Mouse (Mus musculus) embryonic facial prominence, embryonic 11.5 days (tissue): Measurements from ENCODE around the gene Caskin2. TPM values are rescaled to one million over a fixed set of nuclear protein-coding genes. Genes with fewer than 3 reads are reported as not detected.

Experiments
- ATAC-seq: fragments of 200-750 bp; cut with Nextera tagmentation; replicated peaks from 2 replicates; pipeline ENCODE4 v1.8.0; 2017; ENCODE audit warnings: low read depth; ENCODE audit not compliant: insufficient number of reproducible peaks, low FRiP score, low TSS enrichment
- DNase-seq: peaks from one replicate; pipeline ENCODE4 v3.0.0-alpha.2; 2015; ENCODE audit warnings: low spot score
- H3K27ac ChIP-seq: fragments of 300-500 bp; sonication (generic); replicated peaks from 2 replicates; pipeline ENCODE4 v1.5.1; 2014; ENCODE audit warnings: mild to moderate bottlenecking, low read depth, low read length, control low read depth
- H3K27me3 ChIP-seq: fragments of 300-500 bp; sonication (generic); 2 replicates; pipeline ENCODE4 v1.6.1; 2014; ENCODE audit warnings: mild to moderate bottlenecking, low read length, moderate library complexity, mixed read lengths; ENCODE audit not compliant: control insufficient read depth, insufficient read depth
- H3K36me3 ChIP-seq: fragments of 300-500 bp; sonication (generic); replicated peaks from 2 replicates; pipeline ENCODE4 v1.6.1; 2014; ENCODE audit warnings: low read depth, mild to moderate bottlenecking, low read length, moderate library complexity, mixed read lengths; ENCODE audit not compliant: control insufficient read depth, insufficient read depth
- H3K4me1 ChIP-seq: fragments of 300-500 bp; sonication (generic); 2 replicates; pipeline ENCODE4 v1.6.1; 2014; ENCODE audit warnings: low read length, mixed read lengths; ENCODE audit not compliant: control insufficient read depth, insufficient read depth
- H3K4me2 ChIP-seq: fragments of 300-500 bp; sonication (generic); 2 replicates; pipeline ENCODE4 v1.6.1; 2014; ENCODE audit warnings: low read depth, mild to moderate bottlenecking, control low read depth, low read length, moderate library complexity
- H3K4me3 ChIP-seq: fragments of 300-500 bp; sonication (generic); 2 replicates; pipeline ENCODE4 v1.5.1; 2014; ENCODE audit warnings: low read depth, low read length, control low read depth
- H3K9ac ChIP-seq: fragments of 300-500 bp; sonication (generic); replicated peaks from 2 replicates; pipeline ENCODE4 v1.6.1; 2014; ENCODE audit warnings: mild to moderate bottlenecking, control low read depth, low read length
- H3K9me3 ChIP-seq: fragments of 300-500 bp; sonication (generic); replicated peaks from 2 replicates; pipeline ENCODE4 v1.6.1; 2016; ENCODE audit warnings: mild to moderate bottlenecking, low read length, inconsistent platforms, mixed read lengths; ENCODE audit not compliant: control insufficient read depth
- WGBS: fragments of 180-500 bp; shearing (Covaris S2); extraction: QIAGEN DNeasy Blood & Tissue Kit; methylation state at CpG from one replicate; pipeline ENCODE4 v1.1.7; 2014; 5-methylcytosine and 5-hydroxymethylcytosine counted together
- polyA plus RNA-seq: library from polyadenylated mRNA; unstranded; fragments of >200 nt; fragmentation: Nextera tagmentation; extraction: Ambion mirVana; gene quantifications from 2 replicates; pipeline ENCODE4 v1.2.1, GENCODE M21; 2014

Caskin2 gene
- polyA plus RNA-seq, 1 experiment from 2014 or later, result 11.9 TPM

- H3K4me2 ChIP-seq, result no peak overlapping the region
- no peaks in the 10 kb centered on the region for H3K27me3 ChIP-seq
- no peak overlapping the region for H3K9ac ChIP-seq
- ATAC-seq (no peak), DNase-seq (no peak)
- no peak overlapping the region for H3K4me3 ChIP-seq
- no peaks in the 10 kb centered on the region for H3K36me3 ChIP-seq
- H3K4me1 ChIP-seq, result peaks cover 5% of the 10 kb centered on the region
- no peaks in the 10 kb centered on the region for H3K9me3 ChIP-seq
- 45% methylated on average over 11 of the region's 11 CpGs for WGBS
- no peak overlapping the region for H3K27ac ChIP-seq
Measured at GRCm38 (mm10) chr11:115836656-115837395, 23.4 kb upstream of the Caskin2 start.

GRCm38 (mm10) chr11:115834033-115834432 is 20.6 kb upstream of the Caskin2 start:
- no peaks in the 10 kb centered on the region for H3K36me3 ChIP-seq
- H3K4me3 ChIP-seq, result no peak overlapping the region
- H3K4me1 ChIP-seq, result peaks cover 5% of the 10 kb centered on the region
- no peak overlapping the region for H3K9ac ChIP-seq
- no peak overlapping the region for H3K27ac ChIP-seq
- no peaks in the 10 kb centered on the region for H3K9me3 ChIP-seq
- no peak for ATAC-seq
- no peak for DNase-seq
- no peaks in the 10 kb centered on the region for H3K27me3 ChIP-seq
- WGBS, result 68% methylated on average over 6 of the region's 6 CpGs
- H3K4me2 ChIP-seq, result no peak overlapping the region

- Histone ChIP-seq H3K27me3 (no peaks in the 10 kb centered on the region), H3K36me3 (no peaks in the 10 kb centered on the region), H3K9ac (no peak overlapping the region), H3K4me1 (peaks cover 5% of the 10 kb centered on the region), H3K4me3 (no peak overlapping the region), H3K27ac (no peak overlapping the region), H3K9me3 (no peaks in the 10 kb centered on the region), H3K4me2 (no peak overlapping the region)
- 14% methylated on average over 8 of the region's 8 CpGs for WGBS
- DNase-seq (no peak), ATAC-seq (no peak)
Measured at GRCm38 (mm10) chr11:115833021-115833513, 19.6 kb upstream of the Caskin2 start.

- Histone ChIP-seq H3K4me2 (no peak overlapping the region), H3K36me3 (no peaks in the 10 kb centered on the region), H3K4me3 (no peak overlapping the region), H3K9ac (no peak overlapping the region), H3K4me1 (peaks cover 5% of the 10 kb centered on the region), H3K27ac (no peak overlapping the region), H3K9me3 (no peaks in the 10 kb centered on the region), H3K27me3 (no peaks in the 10 kb centered on the region)
- 5% methylated on average over 8 of the region's 8 CpGs for WGBS
- peak; percentile 55 for DNase-seq
- no peak for ATAC-seq
Measured at GRCm38 (mm10) chr11:115832523-115832922, 19.1 kb upstream of the Caskin2 start.

GRCm38 (mm10) chr11:115832064-115832463 is 18.6 kb upstream of the Caskin2 start:
- Histone ChIP-seq H3K27ac (no peak overlapping the region), H3K36me3 (no peaks in the 10 kb centered on the region), H3K27me3 (no peaks in the 10 kb centered on the region), H3K4me1 (peaks cover 5% of the 10 kb centered on the region), H3K4me2 (no peak overlapping the region), H3K4me3 (no peak overlapping the region), H3K9ac (no peak overlapping the region), H3K9me3 (no peaks in the 10 kb centered on the region)
- DNase-seq, result no peak
- WGBS, result 60% methylated on average over 6 of the region's 6 CpGs
- ATAC-seq, result no peak

GRCm38 (mm10) chr11:115831518-115831917 is 18.1 kb upstream of the Caskin2 start:
- H3K9ac ChIP-seq, result no peak overlapping the region
- no peak overlapping the region for H3K27ac ChIP-seq
- H3K4me2 ChIP-seq, result no peak overlapping the region
- WGBS, result 37% methylated on average over 3 of the region's 3 CpGs
- no peaks in the 10 kb centered on the region for H3K36me3 ChIP-seq
- no peak overlapping the region for H3K4me3 ChIP-seq
- peaks cover 5% of the 10 kb centered on the region for H3K4me1 ChIP-seq
- no peaks in the 10 kb centered on the region for H3K27me3 ChIP-seq
- DNase-seq (no peak), ATAC-seq (no peak)
- no peaks in the 10 kb centered on the region for H3K9me3 ChIP-seq

GRCm38 (mm10) chr11:115830550-115831325 is 17.3 kb upstream of the Caskin2 start:
- H3K9me3 ChIP-seq, result no peaks in the 10 kb centered on the region
- H3K4me1 ChIP-seq, result peaks cover 5% of the 10 kb centered on the region
- H3K36me3 ChIP-seq, result no peaks in the 10 kb centered on the region
- no peak overlapping the region for H3K9ac ChIP-seq
- 0 out of 2 replicates have a peak, but pooled peaks cover 3% of the 10 kb centered on the region for H3K27me3 ChIP-seq
- DNase-seq, result no peak
- no peak overlapping the region for H3K4me3 ChIP-seq
- ATAC-seq, result no peak
- no peak overlapping the region for H3K27ac ChIP-seq
- WGBS, result 18% methylated on average over 25 of the region's 25 CpGs
- no peak overlapping the region for H3K4me2 ChIP-seq

GRCm38 (mm10) chr11:115829036-115829435 is 15.6 kb upstream of the Caskin2 start:
- Histone ChIP-seq H3K27ac (no peak overlapping the region), H3K4me3 (no peak overlapping the region), H3K4me1 (peaks cover 5% of the 10 kb centered on the region), H3K9me3 (no peaks in the 10 kb centered on the region), H3K36me3 (no peaks in the 10 kb centered on the region), H3K9ac (no peak overlapping the region), H3K4me2 (no peak overlapping the region), H3K27me3 (peaks cover 12% of the 10 kb centered on the region)
- DNase-seq, result no peak
- 55% methylated on average over 4 of the region's 4 CpGs for WGBS
- ATAC-seq, result no peak
